Mouse (Mus musculus) granulocyte monocyte progenitor cell, adult 5-6 weeks (primary cell): ENCODE measurements around the gene Gm20219. TPM values are rescaled to one million over a fixed set of nuclear protein-coding genes. Genes with fewer than 3 reads are reported as not detected.

Experiments used
- total RNA-seq, 2 experiments: library from RNA; stranded (forward) in 1 of 2; stranded (reverse) in 1 of 2; fragments of 200-712, 200-1000 nt in 1 of 2; fragments of >200 nt in 1 of 2; fragmentation: Nextera tagmentation in 1 of 2; gene quantifications; 2 replicates each; pipeline ENCODE4 v1.2.3; 2014 to 2017

Gene Gm20219
- total RNA-seq, 2 experiments from 2014 or later, result 0.41 to 0.84 TPM

Other genes with a start within 250 kb of the Gm20219 start
- 7.7 and 13.3 TPM in 2 replicates for gene Kdm4b, start 228.3 kb downstream of the Gm20219 start, total RNA-seq (2014; fragmentation: Nextera tagmentation)
- 5.7 and 8.9 TPM in 2 replicates for gene Kdm4b, start 228.3 kb downstream of the Gm20219 start, total RNA-seq (2017)
- gene Ptprs, start 77.9 kb downstream of the Gm20219 start, total RNA-seq (2014; fragmentation: Nextera tagmentation), result 62.2 and 73.5 TPM in 2 replicates
- gene Ptprs, start 77.9 kb downstream of the Gm20219 start, total RNA-seq (2017), result 45.1 and 59.2 TPM in 2 replicates
- not detected in 2 replicates for gene Znrf4, start 42.0 kb downstream of the Gm20219 start, total RNA-seq (2014; fragmentation: Nextera tagmentation)
- not detected in 2 replicates for gene Znrf4, start 42.0 kb downstream of the Gm20219 start, total RNA-seq (2017)
- 99.5 and 132 TPM in 2 replicates for gene Safb2, start 30.2 kb upstream of the Gm20219 start, total RNA-seq (2014; fragmentation: Nextera tagmentation)
- gene Safb2, start 30.2 kb upstream of the Gm20219 start, total RNA-seq (2017), result 66.4 and 76.5 TPM in 2 replicates
- 69.1 and 99.9 TPM in 2 replicates for gene Safb, start 30.4 kb upstream of the Gm20219 start, total RNA-seq (2014; fragmentation: Nextera tagmentation)
- gene Safb, start 30.4 kb upstream of the Gm20219 start, total RNA-seq (2017), result 72.9 and 77.2 TPM in 2 replicates
- gene 2410015M20Rik, start 55.4 kb upstream of the Gm20219 start, total RNA-seq (2014; fragmentation: Nextera tagmentation), result 140 and 159 TPM in 2 replicates
- gene 2410015M20Rik, start 55.4 kb upstream of the Gm20219 start, total RNA-seq (2017), result 147 and 185 TPM in 2 replicates
- gene Rpl36, start 59.0 kb upstream of the Gm20219 start, total RNA-seq (2014; fragmentation: Nextera tagmentation), result 1,578 and 3,268 TPM in 2 replicates
- 2,318 and 2,523 TPM in 2 replicates for gene Rpl36, start 59.0 kb upstream of the Gm20219 start, total RNA-seq (2017)
- 38.2 and 45.5 TPM in 2 replicates for gene Lonp1, start 72.5 kb upstream of the Gm20219 start, total RNA-seq (2014; fragmentation: Nextera tagmentation)
- 64.1 and 68.4 TPM in 2 replicates for gene Lonp1, start 72.5 kb upstream of the Gm20219 start, total RNA-seq (2017)
- gene Catsperd, start 73.8 kb upstream of the Gm20219 start, total RNA-seq (2014; fragmentation: Nextera tagmentation), result not detected in 2 replicates
- gene Catsperd, start 73.8 kb upstream of the Gm20219 start, total RNA-seq (2017), result 0.77 TPM in 1 of 2 replicates, not detected in the other
- gene Ranbp3, start 118.9 kb upstream of the Gm20219 start, total RNA-seq (2014; fragmentation: Nextera tagmentation), result 43.9 and 64.7 TPM in 2 replicates
- 57.2 and 70.1 TPM in 2 replicates for gene Ranbp3, start 118.9 kb upstream of the Gm20219 start, total RNA-seq (2017)
- gene Ndufa11, start 163.4 kb upstream of the Gm20219 start, total RNA-seq (2014; fragmentation: Nextera tagmentation), result 134 and 201 TPM in 2 replicates
- gene Ndufa11, start 163.4 kb upstream of the Gm20219 start, total RNA-seq (2017), result 99.5 and 106 TPM in 2 replicates
- gene Vmac, start 163.6 kb upstream of the Gm20219 start, total RNA-seq (2014; fragmentation: Nextera tagmentation), result 5.3 and 9.1 TPM in 2 replicates
- gene Vmac, start 163.6 kb upstream of the Gm20219 start, total RNA-seq (2017), result 3.7 and 9.1 TPM in 2 replicates
- not detected in 2 replicates for gene Nrtn, start 203.1 kb upstream of the Gm20219 start, total RNA-seq (2014; fragmentation: Nextera tagmentation)
- gene Nrtn, start 203.1 kb upstream of the Gm20219 start, total RNA-seq (2017), result not detected in 2 replicates
- 20.5 and 22.8 TPM in 2 replicates for gene Dus3l, start 210.4 kb upstream of the Gm20219 start, total RNA-seq (2014; fragmentation: Nextera tagmentation)
- gene Dus3l, start 210.4 kb upstream of the Gm20219 start, total RNA-seq (2017), result 18.2 and 21.8 TPM in 2 replicates
- 0.17 and 2.6 TPM in 2 replicates for gene Prr22, start 215.9 kb upstream of the Gm20219 start, total RNA-seq (2014; fragmentation: Nextera tagmentation)
- gene Prr22, start 215.9 kb upstream of the Gm20219 start, total RNA-seq (2017), result 1.6 and 1.7 TPM in 2 replicates